Mouse (Mus musculus) cerebral cortex, adult 2 months (tissue): Measurements from ENCODE around the gene Zfp146.

Experiments
- WGBS: fragments of 180-500 bp; shearing (Covaris S2); methylation state at CpG from one replicate; pipeline ENCODE4 v1.1.7; 2018; 5-methylcytosine and 5-hydroxymethylcytosine counted together

Gene Zfp146

GRCm38 (mm10) chr7:30192088-30192487, 22.5 kb upstream of the Zfp146 start:
- 96% methylated on average over 12 of the region's 12 CpGs for WGBS

- WGBS, result 87% methylated on average over 4 of the region's 4 CpGs
Observed at GRCm38 (mm10) chr7:30189116-30189491, 19.6 kb upstream of the Zfp146 start.

GRCm38 (mm10) chr7:30188344-30189115, 19.0 kb upstream of the Zfp146 start:
- 64% methylated on average over 12 of the region's 12 CpGs for WGBS

GRCm38 (mm10) chr7:30184641-30185348, 15.2 kb upstream of the Zfp146 start:
- 75% methylated on average over 13 of the region's 13 CpGs for WGBS

- 9% methylated on average over 11 of the region's 11 CpGs for WGBS
Observed at GRCm38 (mm10) chr7:30183879-30184289, 14.3 kb upstream of the Zfp146 start, which contains the start of gene Cox7a1. Cox7a1 (plus strand) TSS chr7:30184144.

- WGBS, result 73% methylated on average over 7 of the region's 7 CpGs
Observed at GRCm38 (mm10) chr7:30183189-30183588, 13.6 kb upstream of the Zfp146 start.

- 73% methylated on average over 10 of the region's 10 CpGs for WGBS
Observed at GRCm38 (mm10) chr7:30181929-30182328, 12.4 kb upstream of the Zfp146 start.

- WGBS, result 4% methylated on average over 4 of the region's 4 CpGs
Observed at GRCm38 (mm10) chr7:30181308-30181707, 11.8 kb upstream of the Zfp146 start.

GRCm38 (mm10) chr7:30178256-30178655, 8.7 kb upstream of the Zfp146 start:
- WGBS, result 90% methylated on average over 11 of the region's 11 CpGs

- 76% methylated on average over 12 of the region's 12 CpGs for WGBS
Observed at GRCm38 (mm10) chr7:30176474-30176873, 6.9 kb upstream of the Zfp146 start.

GRCm38 (mm10) chr7:30170283-30170951, 867 bp upstream of the Zfp146 start:
- 8% methylated on average over 11 of the region's 11 CpGs for WGBS

- WGBS, result under 1% methylated on average over 21 of the region's 21 CpGs
Observed at GRCm38 (mm10) chr7:30168914-30169582, 502 bp downstream of the Zfp146 start.

- WGBS, result 69% methylated on average over 2 of the region's 2 CpGs
Observed at GRCm38 (mm10) chr7:30164745-30165144, 4.8 kb downstream of the Zfp146 start.

GRCm38 (mm10) chr7:30163113-30163512, 6.4 kb downstream of the Zfp146 start:
- 64% methylated on average over 5 of the region's 5 CpGs for WGBS

GRCm38 (mm10) chr7:30155507-30155906, 14.0 kb downstream of the Zfp146 start:
- WGBS, result 66% methylated on average over 3 of the region's 3 CpGs

GRCm38 (mm10) chr7:30154040-30154439, 15.5 kb downstream of the Zfp146 start:
- 86% methylated on average over 1 of the region's 1 CpGs for WGBS

- 94% methylated on average over 5 of the region's 5 CpGs for WGBS
Observed at GRCm38 (mm10) chr7:30147011-30147410, 22.5 kb downstream of the Zfp146 start.

GRCm38 (mm10) chr7:30143555-30144209, 25.9 kb downstream of the Zfp146 start:
- WGBS, result 1% methylated on average over 35 of the region's 35 CpGs

- WGBS, result 12% methylated on average over 8 of the region's 8 CpGs
Observed at GRCm38 (mm10) chr7:30143170-30143554, 26.4 kb downstream of the Zfp146 start.

- 69% methylated on average over 10 of the region's 10 CpGs for WGBS
Observed at GRCm38 (mm10) chr7:30136826-30137225, 32.7 kb downstream of the Zfp146 start.

- 95% methylated on average over 4 of the region's 4 CpGs for WGBS
Observed at GRCm38 (mm10) chr7:30132396-30132795, 37.2 kb downstream of the Zfp146 start.
